Mouse (Mus musculus) lung, postnatal 0 days (tissue): ENCODE results near the gene Ncapg. TPM values are rescaled to one million over a fixed set of nuclear protein-coding genes. Genes with fewer than 3 reads are reported as not detected.
"Not testable (repeated sequence)": the region's sequence is repeated elsewhere in the genome, so short reads cannot be mapped to it uniquely, and the experiment has no call there.

Source experiments
- ATAC-seq: fragments of 200-750 bp; cut with Nextera tagmentation; 2 replicates; pipeline ENCODE4 v1.8.0; 2017; ENCODE audit warnings: moderate library complexity
- DNase-seq: peaks from one replicate; pipeline ENCODE4 v3.0.0-alpha.2; 2016; ENCODE audit warnings: low spot score
- H3K27ac ChIP-seq: fragments of 300-500 bp; sonication (generic); 2 replicates; pipeline ENCODE4 v1.5.1; 2014; ENCODE audit warnings: antibody characterized with exemption, mild to moderate bottlenecking, low read length, mixed read lengths
- H3K27me3 ChIP-seq: fragments of 300-500 bp; sonication (generic); replicated peaks from 2 replicates; pipeline ENCODE4 v1.6.1; 2014; ENCODE audit warnings: low read length, mixed read lengths; ENCODE audit not compliant: insufficient read depth
- H3K36me3 ChIP-seq: fragments of 300-500 bp; sonication (generic); 2 replicates; pipeline ENCODE4 v1.6.1; 2014; ENCODE audit warnings: low read length, mixed read lengths; ENCODE audit not compliant: insufficient read depth
- H3K4me1 ChIP-seq: fragments of 300-500 bp; sonication (generic); 2 replicates; pipeline ENCODE4 v1.6.1; 2014; ENCODE audit warnings: antibody characterized with exemption, low read depth, low read length, mixed read lengths; ENCODE audit not compliant: insufficient read depth
- H3K4me2 ChIP-seq: fragments of 300-500 bp; sonication (generic); replicated peaks from 2 replicates; pipeline ENCODE4 v1.6.1; 2014; ENCODE audit warnings: low read depth, mild to moderate bottlenecking, low read length, moderate library complexity, mixed read lengths
- H3K4me3 ChIP-seq: fragments of 300-500 bp; sonication (generic); 2 replicates; pipeline ENCODE4 v1.5.1; 2014; ENCODE audit warnings: low read depth, low read length
- H3K9ac ChIP-seq: fragments of 300-500 bp; sonication (generic); replicated peaks from 2 replicates; pipeline ENCODE4 v1.6.1; 2014; ENCODE audit warnings: low read depth, mild to moderate bottlenecking
- H3K9me3 ChIP-seq: fragments of 300-500 bp; sonication (generic); 2 replicates; pipeline ENCODE4 v1.6.1; 2016; ENCODE audit warnings: low read length, mixed read lengths
- CTCF ChIP-seq: IDR thresholded peaks from 2 replicates; pipeline ENCODE4 v1.5.1; 2016; ENCODE audit warnings: antibody characterized with exemption, mild to moderate bottlenecking
- EP300 ChIP-seq: IDR thresholded peaks from 2 replicates; pipeline ENCODE4 v1.6.1; 2016; ENCODE audit warnings: antibody characterized with exemption, mild to moderate bottlenecking, control low read depth
- WGBS: fragments of 180-500 bp; shearing (Covaris S2); extraction: QIAGEN DNeasy Blood & Tissue Kit; methylation state at CpG from one replicate; pipeline ENCODE4 v1.1.7; 2014; 5-methylcytosine and 5-hydroxymethylcytosine counted together
- polyA plus RNA-seq: library from polyadenylated mRNA; unstranded; fragments of >200 nt; fragmentation: Nextera tagmentation; extraction: Ambion mirVana; gene quantifications from 2 replicates; pipeline ENCODE4 v1.2.1, GENCODE M21; 2015

The Ncapg gene
- polyA plus RNA-seq, 1 experiment from 2014 or later = 2.6 TPM

DNA sequence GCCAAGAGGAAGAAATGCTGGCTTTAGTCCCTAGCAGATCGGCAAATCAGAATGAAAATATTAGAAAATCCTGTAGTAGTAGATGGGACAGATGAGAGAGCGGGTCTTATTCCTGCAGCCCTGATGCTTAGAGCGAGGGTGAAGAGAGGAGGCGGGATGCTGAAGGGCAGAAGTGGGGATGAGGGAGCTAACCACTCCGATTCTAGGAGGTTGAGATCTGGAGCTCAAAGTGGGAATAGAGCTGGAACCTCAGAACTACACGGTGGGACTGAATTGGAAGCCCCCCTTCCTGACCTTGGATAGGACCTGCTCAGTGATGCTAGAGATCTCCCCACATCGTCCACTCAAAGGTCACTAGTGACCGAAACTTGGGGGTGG is 30.0 kb upstream of the Ncapg start:
- H3K9ac ChIP-seq = no peak overlapping the region
- H3K27ac ChIP-seq = no peak overlapping the region
- no peak for DNase-seq
- no peaks in the 10 kb centered on the region for H3K9me3 ChIP-seq
- H3K36me3 ChIP-seq = no peaks in the 10 kb centered on the region
- ATAC-seq = no peak
- TF ChIP-seq CTCF = no peak
- no peak for TF ChIP-seq EP300
- 0 out of 2 replicates have a peak, but pooled peaks cover 8% of the 10 kb centered on the region for H3K4me1 ChIP-seq
- H3K4me3 ChIP-seq = peak overlapping the region; percentile 51
- 3% methylated on average over 8 of the region's 8 CpGs for WGBS
- H3K27me3 ChIP-seq = no peaks in the 10 kb centered on the region
- peak overlapping the region; percentile 91 for H3K4me2 ChIP-seq

DNA sequence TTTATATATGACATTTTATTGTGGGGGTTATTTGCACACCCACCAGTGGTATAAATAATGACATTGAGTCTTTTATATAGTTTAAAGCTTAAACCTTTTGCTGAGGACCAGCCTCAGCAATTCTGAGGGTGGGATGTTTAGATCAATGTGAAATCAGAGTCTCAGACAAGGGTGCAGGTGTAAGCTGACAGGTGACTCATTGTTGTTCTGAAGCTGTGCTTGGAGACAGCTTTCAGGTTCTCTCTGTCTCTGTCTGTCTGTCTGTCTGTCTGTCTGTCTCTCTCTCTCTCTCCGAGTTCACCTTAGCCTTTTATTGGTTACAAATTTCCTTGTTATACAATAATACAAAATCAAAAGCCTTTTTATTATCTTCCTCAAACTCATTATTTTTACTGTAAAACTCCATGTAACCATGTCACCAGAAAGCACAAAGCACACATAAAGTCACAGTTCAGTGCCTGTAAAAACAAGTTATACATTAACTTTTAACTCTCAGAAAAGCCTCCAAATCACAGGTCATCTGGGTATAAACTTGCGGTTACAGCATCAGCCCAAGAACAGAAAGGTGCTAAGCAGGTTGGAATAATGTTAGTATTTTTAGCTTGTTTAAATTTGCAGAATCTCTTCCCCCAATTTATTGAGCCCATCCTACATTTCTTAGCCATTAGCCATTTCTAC is 18.6 kb upstream of the Ncapg start:
- Histone ChIP-seq H3K4me2 (no peak overlapping the region), H3K9me3 (no peaks in the 10 kb centered on the region), H3K4me3 (no peak overlapping the region), H3K36me3 (no peaks in the 10 kb centered on the region), H3K9ac (no peak overlapping the region), H3K27me3 (no peaks in the 10 kb centered on the region), H3K27ac (no peak overlapping the region), H3K4me1 (no peaks in the 10 kb centered on the region)
- ATAC-seq = no peak
- no peak for DNase-seq
- WGBS = 82% methylated on average over 2 of the region's 2 CpGs
- TF ChIP-seq CTCF (no peak), EP300 (no peak)

DNA sequence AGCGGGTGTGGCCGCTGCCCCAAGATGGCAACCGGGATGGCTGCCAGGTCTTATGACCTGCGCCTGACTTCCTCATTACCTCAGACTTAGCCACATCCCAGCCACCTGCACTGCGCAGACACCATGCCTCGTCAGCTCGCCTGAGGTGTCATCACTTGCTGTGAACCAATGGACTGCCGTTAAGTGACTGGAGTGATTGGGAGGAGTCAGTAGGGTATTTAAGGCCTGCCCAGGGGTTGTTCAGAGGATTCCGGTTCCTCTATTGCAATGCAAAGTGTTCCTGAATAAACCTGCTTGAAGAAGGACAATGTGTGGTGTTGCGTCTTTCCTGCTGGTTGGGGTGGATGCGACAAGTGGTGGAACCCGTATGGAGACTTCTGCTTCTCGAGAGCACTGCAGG is 11.3 kb upstream of the Ncapg start:
- H3K27me3 ChIP-seq, H3K9ac ChIP-seq, H3K9me3 ChIP-seq, H3K4me2 ChIP-seq, ATAC-seq, DNase-seq, H3K27ac ChIP-seq, H3K4me1 ChIP-seq, H3K4me3 ChIP-seq, H3K36me3 ChIP-seq: not testable (repeated sequence)
- 95% methylated on average over 13 of the region's 13 CpGs for WGBS

DNA sequence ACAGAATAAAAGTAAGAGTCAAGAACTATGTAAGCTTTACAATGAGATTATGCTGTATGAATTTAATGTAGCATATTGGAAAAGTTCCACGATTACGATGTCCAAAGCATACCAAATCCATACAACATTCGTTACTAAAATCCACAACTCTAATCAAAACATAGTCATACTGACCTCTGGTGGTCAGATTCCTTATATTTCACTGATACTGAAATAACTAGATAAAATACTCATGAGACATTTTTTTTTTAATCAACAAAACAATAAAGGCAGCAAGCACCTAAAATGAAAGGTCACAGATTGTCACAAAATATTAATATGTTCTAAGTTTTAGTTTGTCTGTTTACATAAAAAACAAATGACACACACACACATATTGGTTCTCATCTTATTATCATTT is 1.4 kb upstream of the Ncapg start:
- no peak overlapping the region for H3K27ac ChIP-seq
- WGBS = 10% methylated on average over 3 of the region's 3 CpGs
- H3K9ac ChIP-seq = no peak overlapping the region
- no peaks in the 10 kb centered on the region for H3K9me3 ChIP-seq
- DNase-seq = peak; percentile 71
- H3K4me2 ChIP-seq = no peak overlapping the region
- H3K36me3 ChIP-seq = no peaks in the 10 kb centered on the region
- no peaks in the 10 kb centered on the region for H3K27me3 ChIP-seq
- no peak for ATAC-seq
- no peak; the same call in 1 of the 2 replicates for TF ChIP-seq EP300
- TF ChIP-seq CTCF = peak; percentile 65
- H3K4me1 ChIP-seq = peaks cover 4% of the 10 kb centered on the region; the same call in 1 of the 2 replicates
- no peak overlapping the region for H3K4me3 ChIP-seq

DNA sequence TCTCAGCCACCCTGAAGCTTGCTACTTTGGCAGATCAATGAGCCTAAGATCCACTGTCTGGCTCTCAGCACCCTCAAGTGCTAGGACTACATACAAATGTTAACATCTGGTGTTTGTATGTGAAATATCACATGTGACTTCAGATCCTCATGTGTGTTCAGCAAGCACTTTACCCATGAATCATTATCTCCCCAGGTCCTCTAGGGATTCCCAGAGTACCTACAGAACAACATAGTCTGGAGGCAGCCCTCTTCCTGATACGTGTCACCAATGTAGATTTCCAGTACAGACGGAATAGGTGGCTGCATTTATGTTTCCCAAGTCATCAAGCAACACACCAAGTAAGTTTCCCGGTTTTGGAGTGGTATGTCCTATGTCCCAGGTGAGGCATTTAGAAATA is 888 bp upstream of the Ncapg start:
- H3K9me3 ChIP-seq = no peaks in the 10 kb centered on the region
- peak overlapping the region; percentile 81 for H3K27ac ChIP-seq
- 0% methylated on average over 3 of the region's 3 CpGs for WGBS
- H3K36me3 ChIP-seq = no peaks in the 10 kb centered on the region
- peak overlapping the region; percentile 70 for H3K4me3 ChIP-seq
- H3K4me1 ChIP-seq = peaks cover 4% of the 10 kb centered on the region; the same call in 1 of the 2 replicates
- H3K4me2 ChIP-seq = peak overlapping the region; percentile 97
- ATAC-seq = no peak
- peak; percentile 26 for DNase-seq
- TF ChIP-seq CTCF = no peak
- no peak for TF ChIP-seq EP300
- H3K9ac ChIP-seq = peak overlapping the region; percentile 73
- no peaks in the 10 kb centered on the region for H3K27me3 ChIP-seq

DNA sequence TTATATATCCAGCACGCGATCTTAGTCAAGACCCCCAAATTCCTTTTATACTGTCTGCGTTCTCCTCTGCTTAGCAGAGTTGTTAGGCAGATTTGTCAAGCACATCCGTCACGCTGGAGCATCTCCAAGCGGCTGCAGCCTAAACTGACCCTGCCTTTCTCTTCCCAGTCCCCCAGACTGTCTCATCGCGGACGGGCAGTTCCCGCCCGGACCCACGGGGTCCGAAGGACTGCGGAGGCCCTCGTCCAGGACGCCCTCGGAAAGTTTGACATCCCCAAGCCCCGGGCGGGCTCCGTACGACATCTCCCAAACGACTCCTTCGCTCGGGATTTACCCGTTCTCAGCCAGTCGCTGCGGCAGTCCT is 503 bp upstream of the Ncapg start:
- H3K9ac ChIP-seq = peak overlapping the region; percentile 73
- H3K9me3 ChIP-seq = no peaks in the 10 kb centered on the region
- H3K27me3 ChIP-seq = no peaks in the 10 kb centered on the region
- H3K4me1 ChIP-seq = peaks cover 4% of the 10 kb centered on the region; the same call in 1 of the 2 replicates
- peak overlapping the region; percentile 81 for H3K27ac ChIP-seq
- peak overlapping the region; percentile 70 for H3K4me3 ChIP-seq
- DNase-seq (no peak), ATAC-seq (peak; percentile 34)
- WGBS = under 1% methylated on average over 27 of the region's 27 CpGs
- H3K4me2 ChIP-seq = peak overlapping the region; percentile 97
- no peak for TF ChIP-seq EP300
- no peak for TF ChIP-seq CTCF
- H3K36me3 ChIP-seq = no peaks in the 10 kb centered on the region
